Mouse (Mus musculus): Measurements from ENCODE around the gene Nop16. TPM values are rescaled to one million over a fixed set of nuclear protein-coding genes. Genes with fewer than 3 reads are reported as not detected.

Nop16 gene
- 72.5 and 75.1 TPM in 2 replicates for polyA plus RNA-seq (2014; fragmentation: Nextera tagmentation; extraction: Ambion mirVana)

GRCm38 (mm10) chr13:54589996-54590951 lies at the start of gene Nop16, which contains the start of gene Higd2a:
Gene Nop16, minus strand, starts transcription at chr13:54590090.
Gene Higd2a, plus strand, starts transcription at chr13:54590207.
- peak within 1 kb of the TSS; percentile 81 for H3K9ac ChIP-seq (replicated peaks; ENCODE audit: low read length)
- DNase-seq (ENCODE audit: low spot score) (peak; percentile 99), ATAC-seq (replicated peaks; ENCODE audit: insufficient number of reproducible peaks, low FRiP score, low TSS enrichment, low read depth) (peak; percentile 96)
- WGBS, result under 1% methylated on average over 51 of the region's 51 CpGs
- H3K36me3 ChIP-seq (replicated peaks; ENCODE audit: control insufficient read depth, insufficient read depth, low read depth, low read length), result no peaks in the 10 kb centered on the region; the same call in 1 of the 2 replicates
- 0 out of 2 replicates have a peak, but pooled peaks cover 5% of the 10 kb centered on the region for H3K4me1 ChIP-seq (ENCODE audit: control insufficient read depth, insufficient read depth, low read length)
- peak within 1 kb of the TSS; percentile 67 for H3K4me2 ChIP-seq (ENCODE audit: low read depth, low read length)
- H3K27ac ChIP-seq (replicated peaks; ENCODE audit: low read depth, low read length), result peak within 1 kb of the TSS; percentile 47; the same call in 1 of the 2 replicates
- no peaks in the 10 kb centered on the region for H3K27me3 ChIP-seq (ENCODE audit: control insufficient read depth, insufficient read depth, low read length)
- H3K9me3 ChIP-seq (replicated peaks; ENCODE audit: control insufficient read depth, low read length), result no peaks in the 10 kb centered on the region
- peak within 1 kb of the TSS; percentile 86 for H3K4me3 ChIP-seq (ENCODE audit: low read depth, low read length)

GRCm38 (mm10) chr13:54635011-54635410 lies 45.1 kb upstream of the Nop16 start:
- H3K27ac ChIP-seq (replicated peaks; ENCODE audit: low read depth, low read length), result no peak overlapping the region
- 94% methylated on average over 3 of the region's 3 CpGs for WGBS
- DNase-seq (ENCODE audit: low spot score) (no peak), ATAC-seq (replicated peaks; ENCODE audit: insufficient number of reproducible peaks, low FRiP score, low TSS enrichment, low read depth) (no peak)
- H3K27me3 ChIP-seq (ENCODE audit: control insufficient read depth, insufficient read depth, low read length), result no peaks in the 10 kb centered on the region
- no peak overlapping the region for H3K9ac ChIP-seq (replicated peaks; ENCODE audit: low read length)
- H3K4me3 ChIP-seq (ENCODE audit: low read depth, low read length), result no peak overlapping the region
- H3K4me2 ChIP-seq (ENCODE audit: low read depth, low read length), result no peak overlapping the region
- H3K36me3 ChIP-seq (replicated peaks; ENCODE audit: control insufficient read depth, insufficient read depth, low read depth, low read length), result no peaks in the 10 kb centered on the region
- H3K9me3 ChIP-seq (replicated peaks; ENCODE audit: control insufficient read depth, low read length), result no peaks in the 10 kb centered on the region
- H3K4me1 ChIP-seq (ENCODE audit: control insufficient read depth, insufficient read depth, low read length), result no peaks in the 10 kb centered on the region

- H3K4me1 ChIP-seq (ENCODE audit: control insufficient read depth, insufficient read depth, low read length), result no peaks in the 10 kb centered on the region
- no peak overlapping the region for H3K27ac ChIP-seq (replicated peaks; ENCODE audit: low read depth, low read length)
- ATAC-seq (replicated peaks; ENCODE audit: insufficient number of reproducible peaks, low FRiP score, low TSS enrichment, low read depth) (no peak), DNase-seq (ENCODE audit: low spot score) (no peak)
- no peaks in the 10 kb centered on the region for H3K36me3 ChIP-seq (replicated peaks; ENCODE audit: control insufficient read depth, insufficient read depth, low read depth, low read length)
- 69% methylated on average over 3 of the region's 3 CpGs for WGBS
- no peak overlapping the region for H3K4me2 ChIP-seq (ENCODE audit: low read depth, low read length)
- no peaks in the 10 kb centered on the region for H3K9me3 ChIP-seq (replicated peaks; ENCODE audit: control insufficient read depth, low read length)
- H3K9ac ChIP-seq (replicated peaks; ENCODE audit: low read length), result no peak overlapping the region
- no peak overlapping the region for H3K4me3 ChIP-seq (ENCODE audit: low read depth, low read length)
- no peaks in the 10 kb centered on the region for H3K27me3 ChIP-seq (ENCODE audit: control insufficient read depth, insufficient read depth, low read length)
These were observed 42.9 kb upstream of the Nop16 start for GRCm38 (mm10) chr13:54632731-54633277.

GRCm38 (mm10) chr13:54629128-54629527 lies 39.2 kb upstream of the Nop16 start:
- Histone ChIP-seq H3K4me3 (ENCODE audit: low read depth, low read length) (no peak overlapping the region), H3K36me3 (replicated peaks; ENCODE audit: control insufficient read depth, insufficient read depth, low read depth, low read length) (no peaks in the 10 kb centered on the region), H3K9me3 (replicated peaks; ENCODE audit: control insufficient read depth, low read length) (no peaks in the 10 kb centered on the region), H3K9ac (replicated peaks; ENCODE audit: low read length) (no peak overlapping the region), H3K4me2 (ENCODE audit: low read depth, low read length) (no peak overlapping the region), H3K27ac (replicated peaks; ENCODE audit: low read depth, low read length) (no peak overlapping the region), H3K27me3 (ENCODE audit: control insufficient read depth, insufficient read depth, low read length) (no peaks in the 10 kb centered on the region), H3K4me1 (ENCODE audit: control insufficient read depth, insufficient read depth, low read length) (no peaks in the 10 kb centered on the region; the same call in 1 of the 2 replicates)
- 88% methylated on average over 4 of the region's 4 CpGs for WGBS
- DNase-seq (ENCODE audit: low spot score), result no peak
- no peak for ATAC-seq (replicated peaks; ENCODE audit: insufficient number of reproducible peaks, low FRiP score, low TSS enrichment, low read depth)

GRCm38 (mm10) chr13:54621960-54622521 lies 32.2 kb upstream of the Nop16 start:
- DNase-seq (ENCODE audit: low spot score) (peak; percentile 20), ATAC-seq (replicated peaks; ENCODE audit: insufficient number of reproducible peaks, low FRiP score, low TSS enrichment, low read depth) (peak; percentile 74; the same call in 1 of the 2 replicates)
- Histone ChIP-seq H3K9ac (replicated peaks; ENCODE audit: low read length) (peak overlapping the region; percentile 96), H3K9me3 (replicated peaks; ENCODE audit: control insufficient read depth, low read length) (no peaks in the 10 kb centered on the region), H3K4me1 (ENCODE audit: control insufficient read depth, insufficient read depth, low read length) (no peaks in the 10 kb centered on the region; the same call in none of the 2 replicates), H3K36me3 (replicated peaks; ENCODE audit: control insufficient read depth, insufficient read depth, low read depth, low read length) (no peaks in the 10 kb centered on the region), H3K4me3 (ENCODE audit: low read depth, low read length) (peak overlapping the region; percentile 96), H3K27me3 (ENCODE audit: control insufficient read depth, insufficient read depth, low read length) (no peaks in the 10 kb centered on the region), H3K27ac (replicated peaks; ENCODE audit: low read depth, low read length) (peak overlapping the region; percentile 56; the same call in 1 of the 2 replicates), H3K4me2 (ENCODE audit: low read depth, low read length) (peak overlapping the region; percentile 75)
- 1% methylated on average over 27 of the region's 27 CpGs for WGBS

GRCm38 (mm10) chr13:54621155-54621932 lies 31.5 kb upstream of the Nop16 start, which contains the start of gene Faf2:
Gene Faf2, plus strand, starts transcription at chr13:54621784.
- peak; percentile 99 for DNase-seq (ENCODE audit: low spot score)
- Histone ChIP-seq H3K36me3 (replicated peaks; ENCODE audit: control insufficient read depth, insufficient read depth, low read depth, low read length) (no peaks in the 10 kb centered on the region), H3K27me3 (ENCODE audit: control insufficient read depth, insufficient read depth, low read length) (no peaks in the 10 kb centered on the region), H3K9ac (replicated peaks; ENCODE audit: low read length) (peak within 1 kb of the TSS; percentile 96), H3K27ac (replicated peaks; ENCODE audit: low read depth, low read length) (peak within 1 kb of the TSS; percentile 56; the same call in 1 of the 2 replicates), H3K4me3 (ENCODE audit: low read depth, low read length) (peak within 1 kb of the TSS; percentile 96), H3K4me2 (ENCODE audit: low read depth, low read length) (peak within 1 kb of the TSS; percentile 75), H3K4me1 (ENCODE audit: control insufficient read depth, insufficient read depth, low read length) (no peaks in the 10 kb centered on the region; the same call in none of the 2 replicates), H3K9me3 (replicated peaks; ENCODE audit: control insufficient read depth, low read length) (no peaks in the 10 kb centered on the region)
- 11% methylated on average over 44 of the region's 44 CpGs for WGBS
- ATAC-seq (replicated peaks; ENCODE audit: insufficient number of reproducible peaks, low FRiP score, low TSS enrichment, low read depth), result peak; percentile 96

GRCm38 (mm10) chr13:54616998-54617397 lies 27.1 kb upstream of the Nop16 start:
- no peaks in the 10 kb centered on the region for H3K9me3 ChIP-seq (replicated peaks; ENCODE audit: control insufficient read depth, low read length)
- no peaks in the 10 kb centered on the region for H3K27me3 ChIP-seq (ENCODE audit: control insufficient read depth, insufficient read depth, low read length)
- WGBS, result 64% methylated on average over 6 of the region's 6 CpGs
- no peak overlapping the region for H3K9ac ChIP-seq (replicated peaks; ENCODE audit: low read length)
- H3K36me3 ChIP-seq (replicated peaks; ENCODE audit: control insufficient read depth, insufficient read depth, low read depth, low read length), result no peaks in the 10 kb centered on the region
- H3K4me3 ChIP-seq (ENCODE audit: low read depth, low read length), result no peak overlapping the region
- no peak overlapping the region for H3K27ac ChIP-seq (replicated peaks; ENCODE audit: low read depth, low read length)
- ATAC-seq (replicated peaks; ENCODE audit: insufficient number of reproducible peaks, low FRiP score, low TSS enrichment, low read depth), result no peak
- no peak overlapping the region for H3K4me2 ChIP-seq (ENCODE audit: low read depth, low read length)
- H3K4me1 ChIP-seq (ENCODE audit: control insufficient read depth, insufficient read depth, low read length), result no peaks in the 10 kb centered on the region
- peak; percentile 13 for DNase-seq (ENCODE audit: low spot score)
